Mouse (Mus musculus) heart, embryonic 12.5 days (tissue): ENCODE measurements around the gene Tcea3. TPM values are rescaled to one million over a fixed set of nuclear protein-coding genes. Genes with fewer than 3 reads are reported as not detected.

ENCODE experiments used
- ATAC-seq: fragments of 200-750 bp; cut with Nextera tagmentation; 2 replicates; pipeline ENCODE4 v1.8.0; 2017; ENCODE audit warnings: moderate TSS enrichment, moderate library complexity; ENCODE audit not compliant: insufficient number of reproducible peaks, low FRiP score
- H3K27ac ChIP-seq: fragments of 300-500 bp; sonication (generic); 2 replicates; pipeline ENCODE4 v1.5.1; 2016; ENCODE audit warnings: mild to moderate bottlenecking, moderate library complexity; ENCODE audit not compliant: poor library complexity, severe bottlenecking
- H3K27me3 ChIP-seq: fragments of 300-500 bp; sonication (generic); replicated peaks from 2 replicates; pipeline ENCODE4 v1.6.1; 2016; ENCODE audit warnings: mild to moderate bottlenecking, moderate library complexity
- H3K36me3 ChIP-seq: fragments of 300-500 bp; sonication (generic); 2 replicates; pipeline ENCODE4 v1.6.1; 2016; ENCODE audit warnings: mild to moderate bottlenecking, moderate library complexity
- H3K4me1 ChIP-seq: fragments of 300-500 bp; sonication (generic); replicated peaks from 2 replicates; pipeline ENCODE4 v1.6.1; 2016; ENCODE audit warnings: mild to moderate bottlenecking
- H3K4me2 ChIP-seq: fragments of 300-500 bp; sonication (generic); 2 replicates; pipeline ENCODE4 v1.6.1; 2016; ENCODE audit warnings: mild to moderate bottlenecking, moderate library complexity
- H3K4me3 ChIP-seq: fragments of 300-500 bp; sonication (generic); 2 replicates; pipeline ENCODE4 v1.5.1; 2016; ENCODE audit warnings: mild to moderate bottlenecking
- H3K9ac ChIP-seq: fragments of 300-500 bp; sonication (generic); 2 replicates; pipeline ENCODE4 v1.6.1; 2016; ENCODE audit warnings: mild to moderate bottlenecking, moderate library complexity
- H3K9me3 ChIP-seq: fragments of 300-500 bp; sonication (generic); replicated peaks from 2 replicates; pipeline ENCODE4 v1.6.1; 2016; ENCODE audit warnings: mild to moderate bottlenecking, moderate library complexity
- WGBS: fragments of 180-500 bp; shearing (Covaris S2); methylation state at CpG from one replicate; pipeline ENCODE4 v1.1.7; 2016; 5-methylcytosine and 5-hydroxymethylcytosine counted together
- polyA plus RNA-seq: library from polyadenylated mRNA; unstranded; fragments of >200 nt; fragmentation: Nextera tagmentation; extraction: Ambion mirVana; gene quantifications from 2 replicates; pipeline ENCODE4 v1.2.1, GENCODE M21; 2016

Tcea3 gene
- polyA plus RNA-seq, result 56.9 and 57.6 TPM in 2 replicates

- H3K27ac ChIP-seq, result peak within 1 kb of the TSS; percentile 70
- H3K4me3 ChIP-seq, result peak within 1 kb of the TSS; percentile 65
- peak within 1 kb of the TSS; percentile 81 for H3K4me2 ChIP-seq
- ATAC-seq, result peak; percentile 61
- under 1% methylated on average over 46 of the region's 46 CpGs for WGBS
- peaks cover 58% of the 10 kb centered on the region for H3K27me3 ChIP-seq
- peak within 1 kb of the TSS; percentile 74 for H3K9ac ChIP-seq
- peaks cover 37% of the 10 kb centered on the region for H3K4me1 ChIP-seq
- no peaks in the 10 kb centered on the region for H3K36me3 ChIP-seq
- no peaks in the 10 kb centered on the region for H3K9me3 ChIP-seq
These were observed at the start of gene Tcea3 for GRCm38 (mm10) chr4:136247729-136248463. Gene Tcea3 (plus strand): TSS chr4:136247729.

GRCm38 (mm10) chr4:136198846-136199245 lies 48.7 kb upstream of the Tcea3 start:
- Histone ChIP-seq H3K4me2 (no peak overlapping the region), H3K4me1 (peaks cover 18% of the 10 kb centered on the region), H3K9ac (no peak overlapping the region), H3K27me3 (peaks cover 15% of the 10 kb centered on the region; the same call in 1 of the 2 replicates), H3K27ac (no peak overlapping the region), H3K9me3 (no peaks in the 10 kb centered on the region), H3K36me3 (peaks cover 3% of the 10 kb centered on the region; the same call in 1 of the 2 replicates), H3K4me3 (no peak overlapping the region)
- WGBS, result 74% methylated on average over 7 of the region's 7 CpGs
- no peak for ATAC-seq

DNA sequence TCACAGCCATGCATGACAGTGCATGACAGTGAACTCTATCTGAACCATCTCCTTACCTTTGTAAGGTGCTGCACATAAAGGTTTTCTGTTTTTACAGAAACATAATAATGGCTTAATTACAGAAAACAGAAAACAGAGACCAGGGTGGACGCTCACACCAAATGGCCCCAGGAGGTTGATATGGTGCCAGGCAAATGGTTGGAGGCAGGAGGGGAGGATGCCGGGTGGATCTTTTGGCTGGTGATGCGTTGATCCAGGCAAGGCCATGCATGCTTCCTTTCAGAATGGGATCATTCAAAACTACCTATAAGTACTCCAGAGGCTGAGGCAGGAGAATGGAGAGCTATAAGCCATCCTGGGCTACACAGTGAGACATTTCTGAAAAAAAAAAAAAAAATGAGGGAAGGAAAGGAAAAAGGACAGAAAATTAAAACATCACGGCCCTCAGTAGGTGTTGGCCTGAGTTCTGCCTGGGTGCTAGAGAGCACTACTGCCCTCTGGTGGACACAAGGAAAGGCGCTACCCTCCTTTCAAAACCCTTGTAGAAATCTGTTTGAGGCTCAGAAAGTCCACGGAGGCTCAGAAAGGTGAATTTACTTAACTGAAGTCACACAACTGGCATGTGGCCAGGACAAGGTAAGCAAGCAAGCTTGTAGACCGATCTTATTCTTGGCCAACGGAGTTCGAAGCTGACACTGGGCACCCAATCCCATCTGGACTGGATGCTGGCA lies 47.8 kb upstream of the Tcea3 start:
- Histone ChIP-seq H3K4me2 (no peak overlapping the region), H3K36me3 (no peaks in the 10 kb centered on the region), H3K27ac (no peak overlapping the region), H3K9me3 (no peaks in the 10 kb centered on the region), H3K27me3 (peaks cover 23% of the 10 kb centered on the region; the same call in 1 of the 2 replicates), H3K4me3 (no peak overlapping the region), H3K9ac (no peak overlapping the region), H3K4me1 (peaks cover 10% of the 10 kb centered on the region)
- 26% methylated on average over 9 of the region's 9 CpGs for WGBS
- ATAC-seq, result no peak

DNA sequence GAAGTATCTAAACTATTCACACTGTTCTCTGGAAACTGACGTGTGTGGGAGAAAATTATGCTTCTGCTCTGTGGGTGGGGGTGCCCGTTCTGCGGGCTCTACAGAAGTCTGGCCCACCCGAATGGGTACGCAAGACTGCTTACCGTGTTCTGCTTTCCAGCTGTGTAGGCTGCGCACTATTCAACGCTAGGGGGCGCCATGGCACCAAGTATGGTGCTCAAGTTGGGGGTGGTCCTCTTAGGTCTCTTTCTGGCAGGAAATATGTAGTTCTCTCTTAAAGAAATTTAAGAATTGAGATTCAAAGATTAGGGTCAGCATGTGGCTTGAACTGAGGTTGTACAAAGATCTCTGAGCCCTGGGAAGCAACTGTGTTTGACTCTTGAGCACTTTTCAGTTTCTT lies 45.0 kb upstream of the Tcea3 start:
- no peak overlapping the region for H3K9ac ChIP-seq
- H3K4me3 ChIP-seq, result no peak overlapping the region
- H3K4me2 ChIP-seq, result no peak overlapping the region
- WGBS, result 5% methylated on average over 9 of the region's 9 CpGs
- no peak for ATAC-seq
- H3K4me1 ChIP-seq, result peaks cover 12% of the 10 kb centered on the region
- no peak overlapping the region for H3K27ac ChIP-seq
- H3K36me3 ChIP-seq, result no peaks in the 10 kb centered on the region
- H3K9me3 ChIP-seq, result no peaks in the 10 kb centered on the region
- H3K27me3 ChIP-seq, result peaks cover 23% of the 10 kb centered on the region; the same call in 1 of the 2 replicates

- H3K36me3 ChIP-seq, result no peaks in the 10 kb centered on the region
- H3K4me3 ChIP-seq, result no peak overlapping the region
- H3K27ac ChIP-seq, result no peak overlapping the region
- H3K4me1 ChIP-seq, result peaks cover 19% of the 10 kb centered on the region
- H3K27me3 ChIP-seq, result peaks cover 31% of the 10 kb centered on the region; the same call in 1 of the 2 replicates
- H3K4me2 ChIP-seq, result no peak overlapping the region
- no peak overlapping the region for H3K9ac ChIP-seq
- no peak for ATAC-seq
- no peaks in the 10 kb centered on the region for H3K9me3 ChIP-seq
- WGBS, result 73% methylated on average over 2 of the region's 2 CpGs
These were observed 42.8 kb upstream of the Tcea3 start for GRCm38 (mm10) chr4:136204775-136205174.

- Histone ChIP-seq H3K27ac (0 out of 2 replicates have a peak within 1 kb of the TSS, but pooled peaks have one; percentile 8), H3K9me3 (no peaks in the 10 kb centered on the region), H3K4me1 (peaks cover 19% of the 10 kb centered on the region), H3K4me2 (peak within 1 kb of the TSS; percentile 97), H3K27me3 (peaks cover 24% of the 10 kb centered on the region; the same call in 1 of the 2 replicates), H3K9ac (peak within 1 kb of the TSS; percentile 79), H3K4me3 (peak within 1 kb of the TSS; percentile 67), H3K36me3 (no peaks in the 10 kb centered on the region)
- WGBS, result 1% methylated on average over 51 of the region's 54 CpGs
- peak; percentile 94 for ATAC-seq
These were observed 41.3 kb upstream of the Tcea3 start, which contains the start of gene Asap3 for GRCm38 (mm10) chr4:136206033-136206893. Gene Asap3 (plus strand): TSS chr4:136206365.

GRCm38 (mm10) chr4:136206943-136207342 lies 40.6 kb upstream of the Tcea3 start:
- no peak for ATAC-seq
- 11% methylated on average over 6 of the region's 6 CpGs for WGBS
- Histone ChIP-seq H3K9me3 (no peaks in the 10 kb centered on the region), H3K36me3 (no peaks in the 10 kb centered on the region), H3K27me3 (peaks cover 20% of the 10 kb centered on the region; the same call in 1 of the 2 replicates), H3K4me2 (peak overlapping the region; percentile 97), H3K9ac (peak overlapping the region; percentile 79), H3K4me1 (peaks cover 19% of the 10 kb centered on the region), H3K4me3 (peak overlapping the region; percentile 67), H3K27ac (no peak overlapping the region)

DNA sequence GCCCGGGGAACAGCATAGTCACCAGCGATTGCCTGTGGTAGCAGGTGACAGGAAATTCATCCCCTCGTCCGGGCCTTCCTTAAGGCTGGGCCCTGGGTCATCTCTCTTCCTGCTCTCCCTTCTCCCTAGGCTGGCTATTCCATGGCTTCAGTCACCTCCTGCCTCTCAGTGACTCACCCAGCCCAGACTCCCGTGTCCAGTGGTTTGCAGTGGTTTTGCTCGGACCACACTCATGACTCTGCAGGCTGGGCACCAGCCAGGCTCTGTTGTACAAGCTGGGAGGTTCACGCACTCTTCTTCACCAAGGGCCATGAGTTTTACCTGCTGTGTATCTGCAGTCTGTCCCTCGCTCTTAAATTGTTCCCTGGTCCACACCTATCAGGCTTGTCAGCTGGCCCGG lies 36.6 kb upstream of the Tcea3 start:
- 70% methylated on average over 9 of the region's 9 CpGs for WGBS
- H3K4me2 ChIP-seq, result no peak overlapping the region

DNA sequence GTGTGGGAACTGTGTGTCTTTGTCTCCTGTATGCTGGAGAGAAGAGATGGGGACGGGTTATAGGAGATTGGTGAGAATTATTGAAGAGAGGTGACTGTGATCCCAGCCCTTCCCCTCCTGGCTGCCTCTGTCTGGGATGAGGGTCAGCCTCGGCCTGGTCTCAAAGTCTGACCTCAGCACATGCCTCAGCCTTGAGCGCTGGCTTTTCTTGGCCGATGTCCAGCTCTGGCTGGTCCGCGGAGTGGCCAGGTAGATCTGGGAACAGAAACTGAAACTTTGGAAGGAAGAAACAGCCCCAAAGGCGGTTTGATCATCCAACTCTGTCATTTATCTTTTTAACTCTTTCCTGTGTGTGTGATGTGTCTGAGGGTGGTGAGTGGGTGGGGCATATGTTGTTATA lies 33.9 kb upstream of the Tcea3 start:
- no peak overlapping the region for H3K9ac ChIP-seq
- ATAC-seq, result no peak
- H3K4me1 ChIP-seq, result peaks cover 24% of the 10 kb centered on the region
- H3K27me3 ChIP-seq, result peaks cover under 1% of the 10 kb centered on the region; the same call in 1 of the 2 replicates
- H3K36me3 ChIP-seq, result no peaks in the 10 kb centered on the region
- 55% methylated on average over 7 of the region's 7 CpGs for WGBS
- no peak overlapping the region for H3K27ac ChIP-seq
- H3K4me2 ChIP-seq, result no peak overlapping the region
- no peak overlapping the region for H3K4me3 ChIP-seq
- no peaks in the 10 kb centered on the region for H3K9me3 ChIP-seq

More for the DNA sequence above, 36.6 kb upstream of the Tcea3 start:
- Histone ChIP-seq H3K4me3 (no peak overlapping the region), H3K9me3 (no peaks in the 10 kb centered on the region), H3K9ac (no peak overlapping the region), H3K36me3 (no peaks in the 10 kb centered on the region), H3K27ac (no peak overlapping the region), H3K4me1 (peaks cover 26% of the 10 kb centered on the region), H3K27me3 (0 out of 2 replicates have a peak, but pooled peaks cover 8% of the 10 kb centered on the region)
- ATAC-seq, result no peak

DNA sequence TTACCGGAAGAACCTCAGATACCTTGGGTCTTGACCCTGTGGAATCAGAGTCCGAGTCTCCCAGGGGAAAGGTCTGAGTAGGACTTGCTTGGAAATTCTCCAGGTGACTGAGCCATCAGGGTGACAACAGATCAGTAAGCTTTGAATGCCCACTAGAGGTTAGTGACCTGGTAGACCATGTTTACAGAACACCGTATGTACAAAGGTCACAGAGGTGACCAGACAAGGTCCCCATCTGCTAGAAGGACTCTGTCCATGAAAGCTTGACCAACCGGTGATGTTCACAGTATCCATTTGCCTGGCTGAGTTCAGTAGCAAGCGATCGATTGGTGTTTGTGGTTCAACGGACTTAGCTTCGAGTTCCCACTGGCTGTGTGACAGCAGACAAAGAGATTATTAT lies 32.7 kb upstream of the Tcea3 start:
- ATAC-seq, result no peak
- no peaks in the 10 kb centered on the region for H3K9me3 ChIP-seq
- no peak overlapping the region for H3K9ac ChIP-seq
- no peak overlapping the region for H3K27ac ChIP-seq
- peaks cover 7% of the 10 kb centered on the region for H3K27me3 ChIP-seq
- H3K4me3 ChIP-seq, result no peak overlapping the region
- H3K4me1 ChIP-seq, result peaks cover 30% of the 10 kb centered on the region
- no peaks in the 10 kb centered on the region for H3K36me3 ChIP-seq
- WGBS, result 87% methylated on average over 8 of the region's 8 CpGs
- H3K4me2 ChIP-seq, result no peak overlapping the region
